Mouse (Mus musculus) CH12.LX (cell line): Measurements from ENCODE around the gene Klhl21. TPM values are rescaled to one million over a fixed set of nuclear protein-coding genes. Genes with fewer than 3 reads are reported as not detected.
A peak's percentile ranks its signal among the peaks of the same experiment; 100 is the strongest.

ENCODE experiments used
- DNase-seq: peaks from one replicate; pipeline ENCODE4 v3.0.0-alpha.2; 2013; ENCODE audit errors: extremely low read depth
- H3K27ac ChIP-seq: 2 replicates; pipeline ENCODE4 v1.5.1; 2012; ENCODE audit warnings: low read depth, mild to moderate bottlenecking, control low read depth, moderate library complexity; ENCODE audit not compliant: insufficient read depth
- H3K27me3 ChIP-seq: replicated peaks from 2 replicates; pipeline ENCODE3; 2012; ENCODE audit warnings: inconsistent platforms
- H3K36me3 ChIP-seq, 2 experiments: replicated peaks in 1 of 2; 2 replicates each; pipeline versions ENCODE3 to v1.6.1; 2012; ENCODE audit warnings: inconsistent platforms in 1 of 2, low read length in 1 of 2, mild to moderate bottlenecking in 1 of 2, mixed read lengths in 1 of 2, moderate library complexity in 1 of 2; ENCODE audit not compliant: control insufficient read depth in 1 of 2, insufficient read depth in 1 of 2
- H3K4me1 ChIP-seq, 2 experiments: 2 replicates each; pipeline ENCODE4 v1.6.1; 2012; ENCODE audit warnings: inconsistent platforms in 1 of 2, moderate library complexity in 1 of 2; ENCODE audit not compliant: insufficient read depth in 2 of 2, control insufficient read depth in 1 of 2
- H3K4me2 ChIP-seq: 2 replicates; pipeline ENCODE4 v1.6.1; 2012; ENCODE audit warnings: low read depth, mild to moderate bottlenecking, control low read depth; ENCODE audit not compliant: poor library complexity, insufficient read depth, severe bottlenecking
- H3K4me3 ChIP-seq, 3 experiments: fragments of 150-350 bp in 1 of 3; sonication (generic) in 1 of 3; replicated peaks in 1 of 3; 2 replicates each; pipeline versions ENCODE3 to v1.5.1; 2011 to 2012; ENCODE audit warnings: low read depth in 2 of 3, low read length in 2 of 3, mild to moderate bottlenecking in 2 of 3, moderate library complexity in 2 of 3, control low read depth in 1 of 3, improper control_type of control experiment in 1 of 3, inconsistent platforms in 1 of 3, mixed read lengths in 1 of 3; ENCODE audit not compliant: poor library complexity in 1 of 3
- H3K79me2 ChIP-seq: replicated peaks from 2 replicates; pipeline ENCODE4 v1.6.1; 2012; ENCODE audit warnings: mild to moderate bottlenecking, moderate library complexity; ENCODE audit not compliant: control insufficient read depth, poor library complexity, insufficient read depth, severe bottlenecking; ENCODE audit errors: extremely low read depth
- H3K9ac ChIP-seq: 2 replicates; pipeline ENCODE4 v1.6.1; 2012; ENCODE audit warnings: low read depth, mild to moderate bottlenecking, control low read depth, moderate library complexity; ENCODE audit not compliant: insufficient read depth
- H3K9me3 ChIP-seq: replicated peaks from 2 replicates; pipeline ENCODE3; 2012; ENCODE audit warnings: low read length, inconsistent platforms, mixed read lengths
- CHD1 ChIP-seq: IDR thresholded peaks from 2 replicates; pipeline ENCODE4 v1.6.1; 2012; ENCODE audit warnings: low read depth, low read length, improper control_type of control experiment, inconsistent platforms
- CTCF ChIP-seq, 2 experiments: IDR thresholded peaks in 1 of 2; conservative IDR thresholded peaks in 1 of 2; 2 replicates each; pipeline ENCODE4 v1.5.1; 2011 to 2012; ENCODE audit warnings: low read depth in 2 of 2, low read length in 2 of 2, improper control_type of control experiment in 1 of 2, inconsistent platforms in 1 of 2, mild to moderate bottlenecking in 1 of 2, moderate library complexity in 1 of 2
- GABPA ChIP-seq: IDR thresholded peaks from 2 replicates; pipeline ENCODE4 v1.6.1; 2012; ENCODE audit warnings: low read depth, low read length, improper control_type of control experiment, inconsistent platforms; ENCODE audit not compliant: insufficient replicate concordance
- IRF4 ChIP-seq: IDR thresholded peaks from 2 replicates; pipeline ENCODE4 v1.6.1; 2014; ENCODE audit warnings: low read depth, mild to moderate bottlenecking, inconsistent platforms, low read length, improper control_type of control experiment
- MEF2A ChIP-seq: IDR thresholded peaks from 2 replicates; pipeline ENCODE4 v1.6.1; 2014; ENCODE audit warnings: low read depth, mild to moderate bottlenecking, inconsistent platforms, low read length, improper control_type of control experiment, borderline replicate concordance
- NELFE ChIP-seq: IDR thresholded peaks from 2 replicates; pipeline ENCODE4 v1.6.1; 2011; ENCODE audit warnings: low read depth, low read length, improper control_type of control experiment
- PAX5 ChIP-seq: IDR thresholded peaks from 2 replicates; pipeline ENCODE4 v1.6.1; 2012; ENCODE audit warnings: low read length, inconsistent platforms, mixed read lengths
- RAD21 ChIP-seq: IDR thresholded peaks from 2 replicates; pipeline ENCODE4 v1.6.1; 2011; ENCODE audit warnings: low read depth, mild to moderate bottlenecking, low read length, improper control_type of control experiment, moderate library complexity
- SIN3A ChIP-seq: IDR thresholded peaks from 2 replicates; pipeline ENCODE4 v1.6.1; 2012; ENCODE audit warnings: low read length, improper control_type of control experiment, inconsistent platforms
- SMC3 ChIP-seq: IDR thresholded peaks from 2 replicates; pipeline ENCODE4 v1.6.1; 2011; ENCODE audit warnings: low read depth, low read length, improper control_type of control experiment
- UBTF ChIP-seq: IDR thresholded peaks from 2 replicates; pipeline ENCODE4 v1.6.1; 2012; ENCODE audit warnings: low read depth, mild to moderate bottlenecking, inconsistent platforms, low read length, improper control_type of control experiment, moderate library complexity
- USF2 ChIP-seq: conservative IDR thresholded peaks from 2 replicates; pipeline ENCODE4 v1.6.1; 2011; ENCODE audit warnings: low read depth, low read length, improper control_type of control experiment
- ZC3H11A ChIP-seq: IDR thresholded peaks from 2 replicates; pipeline ENCODE4 v1.6.1; 2012; ENCODE audit warnings: low read depth, mild to moderate bottlenecking, inconsistent platforms, low read length, improper control_type of control experiment
- ZMIZ1 ChIP-seq: IDR thresholded peaks from 2 replicates; pipeline ENCODE4 v1.6.1; 2012; ENCODE audit warnings: low read depth, mild to moderate bottlenecking, inconsistent platforms, low read length, improper control_type of control experiment
- dilution Hi-C: fragments of 300-500 bp; cut with MboI; formaldehyde crosslinking; loops from 2 replicates; pipeline ENCODE4 v1.14.3; 2020; ENCODE audit warnings: low sequenced_read_pairs; ENCODE audit not compliant: extremely low pct_unique_long_range_greater_than_20kb, extremely low pct_ligation_motif_present
- in situ Hi-C: fragments of 300-500 bp; cut with MboI; formaldehyde crosslinking; loops from 3 replicates; pipeline ENCODE4 v1.14.3; 2019; ENCODE audit warnings: low sequenced_read_pairs, low pct_ligation_motif_present, low pct_unique_long_range_greater_than_20kb, mixed read lengths
- polyA plus RNA-seq: library from polyadenylated mRNA; unstranded; fragments of >175 nt; gene quantifications from 2 replicates; pipeline ENCODE4 v1.2.1, GENCODE M21; 2012; ENCODE audit warnings: low read depth; ENCODE audit not compliant: insufficient read length
- total RNA-seq, 2 experiments: library from RNA; depleted of rRNA; stranded (reverse); fragments of 300-350 nt in 1 of 2; fragments of >200 nt in 1 of 2; gene quantifications; 2 replicates each; pipeline ENCODE4 v1.2.3; 2012 to 2014

Klhl21 gene
- total and polyA plus RNA-seq, 3 experiments: 4.4 to 9.4 (median 7.1) TPM

DNA sequence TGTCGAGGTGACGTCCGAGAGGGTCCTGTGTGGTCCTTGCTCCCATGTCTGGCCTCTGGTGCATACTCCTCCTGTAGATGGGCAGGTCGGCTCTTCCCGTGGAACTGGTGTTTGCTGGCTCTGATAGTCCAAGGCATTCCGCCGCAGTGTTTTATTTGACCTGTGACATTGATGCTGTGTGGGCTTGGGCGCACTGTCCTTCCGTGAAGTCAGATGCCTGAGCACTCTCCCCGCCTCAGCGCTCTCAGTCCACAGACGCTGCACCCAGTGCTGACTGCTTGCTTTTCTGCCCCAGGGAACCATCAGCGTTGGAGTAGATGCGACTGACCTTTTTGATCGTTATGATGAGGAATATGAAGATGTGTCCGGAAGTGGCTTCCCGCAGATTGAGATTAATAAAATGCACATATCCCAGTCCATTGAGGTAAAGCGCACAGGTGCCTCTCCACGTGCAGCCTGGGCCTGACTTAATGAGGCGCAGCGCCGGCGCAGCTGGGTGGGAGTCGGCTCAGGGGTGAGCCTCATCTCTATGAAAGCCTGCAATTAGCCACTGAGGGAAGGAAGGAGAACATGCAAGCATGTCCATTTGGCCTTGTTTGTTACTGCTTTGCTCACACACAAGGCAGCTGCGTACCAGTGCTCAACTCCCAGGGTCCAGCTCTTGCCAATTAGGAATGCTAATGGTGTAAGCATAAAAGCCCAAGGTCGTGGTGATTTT lies 40.2 kb upstream of the Klhl21 start:
- dilution Hi-C loops (no loop called here), in situ Hi-C loops (no loop called here)
- Histone ChIP-seq H3K4me2 (no peak overlapping the region), H3K9me3 (peaks cover 2% of the 10 kb centered on the region), H3K4me1 (no peaks in the 10 kb centered on the region), H3K79me2 (no peaks in the 10 kb centered on the region)
- TF ChIP-seq RAD21 (no peak), SMC3 (no peak), ZC3H11A (no peak), CHD1 (no peak), MEF2A (no peak), SIN3A (no peak), PAX5 (no peak), UBTF (no peak), CTCF (conservative IDR thresholded peaks at IDR 0.05 in 1 of 2, IDR thresholded peaks at IDR 0.05 in 1 of 2; ENCODE audit: low read depth in 2 of 2, low read length in 2 of 2) (no peak), ZMIZ1 (no peak), IRF4 (no peak), USF2 (no peak), NELFE (no peak)
- TF ChIP-seq, all 38 proteins: peak for 0
- no peak for DNase-seq
- Histone ChIP-seq H3K9ac (no peak overlapping the region), H3K27ac (no peak overlapping the region), H3K27me3 (no peaks in the 10 kb centered on the region), H3K4me3 (no peak overlapping the region), H3K36me3 (peaks cover 65 to 90% of the 10 kb centered on the region in 2 experiments)

DNA sequence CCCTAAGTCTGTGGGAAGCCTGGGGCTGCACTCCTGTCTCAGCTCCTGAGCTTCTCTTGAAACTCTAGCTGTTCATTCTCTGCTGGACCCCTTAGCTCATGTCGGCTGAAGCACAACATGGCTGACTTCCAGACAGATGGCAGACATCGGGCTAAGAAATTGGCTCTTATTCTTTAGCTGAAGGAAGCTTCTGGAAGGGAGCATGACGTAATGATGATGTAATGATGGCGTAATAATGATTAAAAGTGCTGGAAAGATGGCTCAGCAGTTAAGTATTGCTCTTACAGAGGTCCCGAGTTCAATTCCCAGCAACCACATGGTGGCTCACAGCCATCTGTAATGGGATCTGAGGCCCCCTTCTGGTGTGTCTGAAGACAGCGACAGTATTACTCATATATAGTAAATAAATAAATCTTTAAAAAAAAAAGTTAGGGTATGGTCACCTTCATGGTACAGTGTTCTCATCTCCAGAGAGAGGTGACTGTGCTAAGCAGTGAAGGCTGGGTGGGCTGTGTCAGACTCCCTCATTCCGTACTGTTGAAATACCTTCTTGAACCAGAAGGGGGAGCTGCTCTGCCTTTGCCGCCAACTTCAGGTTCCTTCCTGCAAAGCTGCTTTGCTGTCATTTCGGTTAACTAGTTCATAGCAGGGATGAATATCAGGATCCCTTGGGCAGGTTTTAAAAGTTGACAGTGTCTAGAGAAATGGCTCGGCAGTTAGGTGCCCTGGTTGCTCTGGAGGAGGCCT lies 36.2 kb upstream of the Klhl21 start:
- peak; percentile 42 for DNase-seq
- peak; percentile 58 to 72 for TF ChIP-seq CTCF (conservative IDR thresholded peaks at IDR 0.05 in 1 of 2, IDR thresholded peaks at IDR 0.05 in 1 of 2; ENCODE audit: low read depth in 2 of 2, low read length in 2 of 2)
- TF ChIP-seq RAD21: no peak
- TF ChIP-seq GABPA: no peak
- no peak overlapping the region for H3K9ac ChIP-seq
- peaks cover 74 to 91% of the 10 kb centered on the region in 2 experiments for H3K36me3 ChIP-seq
- H3K27me3 ChIP-seq: no peaks in the 10 kb centered on the region
- H3K27ac ChIP-seq: no peak overlapping the region
- in situ Hi-C loops: no loop called here
- no peaks in the 10 kb centered on the region for H3K79me2 ChIP-seq
- H3K9me3 ChIP-seq: peaks cover 5% of the 10 kb centered on the region
- no peaks in the 10 kb centered on the region for H3K4me1 ChIP-seq
- H3K4me3 ChIP-seq: no peak overlapping the region
- dilution Hi-C loops: no loop called here
- no peak overlapping the region for H3K4me2 ChIP-seq
